Mouse (Mus musculus): ENCODE results near the gene Fam155a.

- TF ChIP-seq CTCF (IDR thresholded peaks at IDR 0.05; ENCODE audit: low read depth): no peak
- no peak for TF ChIP-seq EP300 (IDR thresholded peaks at IDR 0.05; ENCODE audit: low read depth)
These were observed 7.2 kb upstream of the Fam155a start for GRCm38 (mm10) chr8:9778148-9778547.

Data from heart, postnatal 0 days (tissue).